Comparison of ENCODE assay signal across 14 mouse cellular contexts in genomic region chr1:170466099-170467009, GRCm38 (mm10).
DNase-seq lines count a peak whose midpoint lies in the region; ATAC-seq lines count a peak whose summit lies in the region.
"Had no signal": no experiment of that assay in that cellular context is flagged by ENCODE, and none has a peak within 500 bp of the region (broad histone marks: within the 10 kb centered on the region; RNA-seq: fewer than 3 reads in every experiment).

No protein-coding gene starts in this region.

- H3K27ac ChIP-seq in forebrain, embryonic 14.5 days (ENCODE audit: low read depth, low read length): peak overlapping the region; percentile 65; the same call in 1 of the 2 replicates
- H3K27ac ChIP-seq: kidney, postnatal 0 days; liver, embryonic 14.5 days; stomach, postnatal 0 days had no signal

- peaks cover 13% of the 10 kb centered on the region for H3K4me1 ChIP-seq in forebrain, embryonic 14.5 days (ENCODE audit: control insufficient read depth, insufficient read depth, low read length)

- H3K9ac ChIP-seq in forebrain, embryonic 14.5 days (ENCODE audit: low read length): no peak overlapping the region
- H3K9ac ChIP-seq: liver, embryonic 14.5 days had no signal

- H3K4me3 ChIP-seq in forebrain, embryonic 14.5 days (ENCODE audit: low read depth, low read length): no peak overlapping the region

- H3K4me2 ChIP-seq in forebrain, embryonic 14.5 days (ENCODE audit: low read length): no peak overlapping the region

- H3K36me3 ChIP-seq in forebrain, embryonic 14.5 days (ENCODE audit: control insufficient read depth, insufficient read depth, low read length): no peaks in the 10 kb centered on the region

- WGBS in forebrain, embryonic 14.5 days: 43% methylated on average over 6 of the region's 6 CpGs

- peak; percentile 43 to 53 for DNase-seq in cerebellum, postnatal 25 days
- no peak for DNase-seq in cerebellum, adult 11-12 months
- peak; percentile 51 for DNase-seq in layer of hippocampus, adult 11-12 months (ENCODE audit: low spot score)
- DNase-seq in layer of hippocampus, postnatal 25 days (ENCODE audit: extremely low spot score in 1 of 2, low spot score in 1 of 2): no peak
- peak; percentile 29 for DNase-seq in 416B (ENCODE audit: low read depth)
- peak; percentile 79 for DNase-seq in forebrain, embryonic 14.5 days (ENCODE audit: low spot score)
- DNase-seq in lung, postnatal 14 days: no peak
- DNase-seq: layer of hippocampus, postnatal 36 days; lung, postnatal 10 days; right cerebral cortex, adult 18-20 months had no signal

- ATAC-seq in forebrain, embryonic 14.5 days: peak; percentile 84
- ATAC-seq: inflammation-experienced regulatory T-cells, adult 6 months had no signal

- H3K27me3 ChIP-seq in forebrain, embryonic 14.5 days (replicated peaks; ENCODE audit: control insufficient read depth, insufficient read depth, low read length): no peaks in the 10 kb centered on the region

- H3K9me3 ChIP-seq in forebrain, embryonic 14.5 days (replicated peaks; ENCODE audit: control insufficient read depth, low read length): no peaks in the 10 kb centered on the region

Comparison
In these comparisons a context has a peak if more than half of its experiments do, and no peak if none do; other contexts are left out.
1. DNase-seq: peak in cerebellum, postnatal 25 days (2 of 2), layer of hippocampus, adult 11-12 months (single experiment), 416B (single experiment) and forebrain, embryonic 14.5 days (single experiment); none in cerebellum, adult 11-12 months (single experiment), layer of hippocampus, postnatal 25 days (0 of 2) and lung, postnatal 14 days (single experiment).